Comparison of ENCODE assay signal across 23 mouse cellular contexts in genomic region chr6:146688861-146689260, GRCm38 (mm10). TPM values are rescaled to one million over a fixed set of nuclear protein-coding genes. Genes with fewer than 3 reads are reported as not detected.
DNase-seq lines count a peak whose midpoint lies in the region; ATAC-seq and TF ChIP-seq lines count a peak whose summit lies in the region.
"Had no signal": no experiment of that assay in that cellular context is flagged by ENCODE, and none has a peak within 500 bp of the region (broad histone marks: within the 10 kb centered on the region; RNA-seq: fewer than 3 reads in every experiment).

No protein-coding gene starts in this region.

- peaks cover 24% of the 10 kb centered on the region for H3K4me1 ChIP-seq in heart, embryonic 12.5 days (replicated peaks)
- H3K4me1 ChIP-seq in MEL (ENCODE audit: control insufficient read depth in 1 of 2, insufficient read depth in 2 of 2, low read length in 2 of 2), result peaks cover 9 to 33% of the 10 kb centered on the region in 2 experiments
- no peaks in the 10 kb centered on the region for H3K4me1 ChIP-seq in lung, postnatal 0 days (ENCODE audit: insufficient read depth, low read depth, low read length)
- H3K4me1 ChIP-seq: embryonic facial prominence, embryonic 10.5 days; embryonic facial prominence, embryonic 12.5 days; forebrain, embryonic 13.5 days; forebrain, embryonic 15.5 days had no signal

- no peaks in the 10 kb centered on the region for H3K36me3 ChIP-seq in heart, embryonic 12.5 days
- peaks cover 0 to 10% of the 10 kb centered on the region in 2 experiments; a peak in 2 of 4 replicates for H3K36me3 ChIP-seq in MEL (ENCODE audit: control insufficient read depth in 1 of 2, insufficient read depth in 2 of 2, low read length in 2 of 2)
- no peaks in the 10 kb centered on the region for H3K36me3 ChIP-seq in lung, postnatal 0 days (ENCODE audit: insufficient read depth, low read length)
- H3K36me3 ChIP-seq: embryonic facial prominence, embryonic 10.5 days; embryonic facial prominence, embryonic 12.5 days; forebrain, embryonic 15.5 days; G1E had no signal

- no peak for TF ChIP-seq EP300 in MEL (IDR thresholded peaks at IDR 0.05; ENCODE audit: low read depth in 1 of 2, low read length in 2 of 2)
- TF ChIP-seq EP300 in lung, postnatal 0 days (IDR thresholded peaks at IDR 0.05), result no peak

- H3K4me3 ChIP-seq in heart, embryonic 12.5 days, result no peak overlapping the region
- no peak overlapping the region for H3K4me3 ChIP-seq in MEL (ENCODE audit: control insufficient read depth in 1 of 2, insufficient read depth in 1 of 2, low read depth in 2 of 2, low read length in 2 of 2)
- no peak overlapping the region for H3K4me3 ChIP-seq in lung, postnatal 0 days (ENCODE audit: low read depth, low read length)
- H3K4me3 ChIP-seq: embryonic facial prominence, embryonic 10.5 days; embryonic facial prominence, embryonic 12.5 days; forebrain, embryonic 13.5 days; forebrain, embryonic 15.5 days had no signal

- TF ChIP-seq POLR2A in MEL (IDR thresholded peaks at IDR 0.05; ENCODE audit: control insufficient read depth in 1 of 2, insufficient read depth in 1 of 2, low read depth in 1 of 2, low read length in 2 of 2, poor library complexity in 1 of 2), result no peak

- no peaks in the 10 kb centered on the region; the same call in 1 of the 2 replicates for H3K79me2 ChIP-seq in MEL (ENCODE audit: control insufficient read depth, insufficient read depth, low read length, poor library complexity)

- no peak overlapping the region for H3K9ac ChIP-seq in heart, embryonic 12.5 days
- 0 out of 2 replicates have a peak overlapping the region, but pooled peaks have one; percentile 3 for H3K9ac ChIP-seq in MEL (ENCODE audit: control insufficient read depth, low read depth, low read length, poor library complexity, severe bottlenecking)
- no peak overlapping the region for H3K9ac ChIP-seq in lung, postnatal 0 days (replicated peaks; ENCODE audit: low read depth)
- H3K9ac ChIP-seq: embryonic facial prominence, embryonic 12.5 days; forebrain, embryonic 13.5 days; forebrain, embryonic 15.5 days; forebrain, postnatal 0 days had no signal

- H3K4me2 ChIP-seq in heart, embryonic 12.5 days, result no peak overlapping the region
- no peak overlapping the region for H3K4me2 ChIP-seq in lung, postnatal 0 days (replicated peaks; ENCODE audit: low read depth, low read length)
- H3K4me2 ChIP-seq: embryonic facial prominence, embryonic 12.5 days; forebrain, embryonic 13.5 days; forebrain, embryonic 15.5 days had no signal

- WGBS in heart, embryonic 12.5 days, result 86% methylated on average over 5 of the region's 5 CpGs
- WGBS in lung, postnatal 0 days, result 78% methylated on average over 5 of the region's 5 CpGs

- H3K27ac ChIP-seq in heart, embryonic 12.5 days (ENCODE audit: poor library complexity, severe bottlenecking), result no peak overlapping the region
- peak overlapping the region; percentile 10; the same call in 1 of the 2 replicates for H3K27ac ChIP-seq in MEL (ENCODE audit: control insufficient read depth, low read depth, low read length)
- H3K27ac ChIP-seq in lung, postnatal 0 days (ENCODE audit: low read length), result no peak overlapping the region
- H3K27ac ChIP-seq: embryonic facial prominence, embryonic 10.5 days; embryonic facial prominence, embryonic 12.5 days; forebrain, embryonic 13.5 days; forebrain, embryonic 15.5 days had no signal

- H3K27me3 ChIP-seq in heart, embryonic 12.5 days (replicated peaks), result no peaks in the 10 kb centered on the region
- no peaks in the 10 kb centered on the region for H3K27me3 ChIP-seq in MEL (ENCODE audit: control insufficient read depth in 1 of 2, insufficient read depth in 2 of 2, low read length in 2 of 2)
- H3K27me3 ChIP-seq in lung, postnatal 0 days (replicated peaks; ENCODE audit: insufficient read depth, low read length), result no peaks in the 10 kb centered on the region
- H3K27me3 ChIP-seq: CH12.LX; embryonic facial prominence, embryonic 12.5 days; forebrain, embryonic 13.5 days; forebrain, embryonic 15.5 days had no signal

- no peak for TF ChIP-seq CTCF in MEL (IDR thresholded peaks at IDR 0.05 in 2 of 3, conservative IDR thresholded peaks at IDR 0.05 in 1 of 3; ENCODE audit: control insufficient read depth in 1 of 3, insufficient read depth in 1 of 3, low read depth in 2 of 3, low read length in 3 of 3, poor library complexity in 1 of 3, severe bottlenecking in 1 of 3)
- no peak for TF ChIP-seq CTCF in lung, postnatal 0 days (IDR thresholded peaks at IDR 0.05)

- no peak for TF ChIP-seq RAD21 in MEL (IDR thresholded peaks at IDR 0.05; ENCODE audit: low read depth, low read length)

- no peak for ATAC-seq in heart, embryonic 12.5 days (ENCODE audit: insufficient number of reproducible peaks, low FRiP score)
- no peak for ATAC-seq in lung, postnatal 0 days
- ATAC-seq: CD4-positive, CD25-positive, alpha-beta regulatory T cell, adult 4 months; forebrain, embryonic 13.5 days; forebrain, embryonic 15.5 days; forebrain, postnatal 0 days had no signal

- peak; percentile 57 for DNase-seq in heart, adult 11 months
- peak; percentile 13 to 33 for DNase-seq in spleen, postnatal 36 days (ENCODE audit: low spot score in 2 of 2)
- DNase-seq in spleen, adult 18-20 months, result no peak
- DNase-seq in A20 (ENCODE audit: low read depth, low spot score), result peak; percentile 57
- peak; percentile 57 for DNase-seq in MEL (ENCODE audit: low read depth, low spot score)
- DNase-seq in lung, postnatal 0 days (ENCODE audit: low spot score), result no peak
- DNase-seq: adrenal gland, adult 2 months; adrenal gland, postnatal 10 days; adrenal gland, postnatal 25 days; cerebellum, adult 11 months; cerebellum, adult 2 months; cerebellum, adult 9-10 months; cerebellum, postnatal 10 days; cerebellum, postnatal 25 days; forebrain, postnatal 0 days had no signal

- H3K9me3 ChIP-seq in heart, embryonic 12.5 days (replicated peaks), result peaks cover 13% of the 10 kb centered on the region; the same call in 1 of the 2 replicates
- no peaks in the 10 kb centered on the region for H3K9me3 ChIP-seq in MEL (replicated peaks; ENCODE audit: insufficient read depth, low read length)
- H3K9me3 ChIP-seq in lung, postnatal 0 days (ENCODE audit: low read length), result no peaks in the 10 kb centered on the region
- H3K9me3 ChIP-seq: embryonic facial prominence, embryonic 10.5 days; embryonic facial prominence, embryonic 12.5 days; forebrain, embryonic 13.5 days; forebrain, embryonic 15.5 days; G1E had no signal

TF ChIP-seq in MEL, 35 proteins besides CTCF, POLR2A, EP300 and RAD21:
- peak; percentile 73 for TF ChIP-seq USF1 (IDR thresholded peaks at IDR 0.05; ENCODE audit: low read depth, low read length)
- TF ChIP-seq JUND (IDR thresholded peaks at IDR 0.05; ENCODE audit: low read depth, low read length), result no peak
- no peak for TF ChIP-seq CHD2 (IDR thresholded peaks at IDR 0.05; ENCODE audit: low read length)
- TF ChIP-seq MXI1 (IDR thresholded peaks at IDR 0.05; ENCODE audit: low read depth, low read length), result 0 out of 2 replicates have a peak, but pooled peaks have one; percentile 2
- TF ChIP-seq ETS1 (IDR thresholded peaks at IDR 0.05; ENCODE audit: low read depth, low read length), result peak; percentile 70
- peak; percentile 22; the same call in 1 of the 2 replicates for TF ChIP-seq TAL1 (IDR thresholded peaks at IDR 0.05; ENCODE audit: low read length)
- TF ChIP-seq SIN3A (IDR thresholded peaks at IDR 0.05; ENCODE audit: low read length), result peak; percentile 43
- TF ChIP-seq TCF12 (IDR thresholded peaks at IDR 0.05; ENCODE audit: low read depth, low read length), result no peak
- no peak for TF ChIP-seq SMC3 (IDR thresholded peaks at IDR 0.05; ENCODE audit: low read depth, low read length)
- no peak for TF ChIP-seq ZC3H11A (IDR thresholded peaks at IDR 0.05; ENCODE audit: low read depth, low read length)
- TF ChIP-seq BHLHE40 (IDR thresholded peaks at IDR 0.05; ENCODE audit: borderline replicate concordance, low read depth, low read length), result peak; percentile 65; the same call in 1 of the 2 replicates

RNA-seq across cellular contexts. Expression of gene Stk38l, which starts 35.9 kb away (rescaled TPM):
- 50.6 and 52.7 TPM in 2 replicates for polyA plus RNA-seq in heart, embryonic 12.5 days (2016; fragmentation: Nextera tagmentation; extraction: Ambion mirVana)
- 5.1 and 6.2 TPM in 2 replicates for total RNA-seq in MEL (2012; rRNA removed)
- 1 to 10 TPM in 1 of 2 experiments, not detected in 1; 9.2 TPM for polyA plus RNA-seq in MEL (2012; ENCODE audit: insufficient read depth in 1 of 2, insufficient read length in 2 of 2, low read depth in 1 of 2, low replicate concordance in 2 of 2, missing spikeins in 1 of 2)
- 13.2 and 14.2 TPM in 2 replicates for polyA plus RNA-seq in lung, postnatal 0 days (2015; fragmentation: Nextera tagmentation; extraction: Ambion mirVana)

RNA-seq across cellular contexts. Expression of gene Tm7sf3, which starts 46.2 kb away (rescaled TPM):
- 49.4 and 51.7 TPM in 2 replicates for polyA plus RNA-seq in heart, embryonic 12.5 days (2016; fragmentation: Nextera tagmentation; extraction: Ambion mirVana)
- 18.0 and 18.3 TPM in 2 replicates for total RNA-seq in MEL (2012; rRNA removed)
- 10 to 100 TPM in 1 of 2 experiments, not detected in 1; 27.1 TPM for polyA plus RNA-seq in MEL (2012; ENCODE audit: insufficient read depth in 1 of 2, insufficient read length in 2 of 2, low read depth in 1 of 2, low replicate concordance in 2 of 2, missing spikeins in 1 of 2)
- polyA plus RNA-seq in lung, postnatal 0 days (2015; fragmentation: Nextera tagmentation; extraction: Ambion mirVana), result 20.0 and 21.7 TPM in 2 replicates

RNA-seq across cellular contexts. Expression of gene Med21, which starts 46.5 kb away (rescaled TPM):
- polyA plus RNA-seq in heart, embryonic 12.5 days (2016; fragmentation: Nextera tagmentation; extraction: Ambion mirVana), result 130 and 136 TPM in 2 replicates
- 79.5 and 83.7 TPM in 2 replicates for total RNA-seq in MEL (2012; rRNA removed)
- 10 to 100 TPM in 1 of 2 experiments, not detected in 1; 56.7 TPM for polyA plus RNA-seq in MEL (2012; ENCODE audit: insufficient read depth in 1 of 2, insufficient read length in 2 of 2, low read depth in 1 of 2, low replicate concordance in 2 of 2, missing spikeins in 1 of 2)
- 112 and 117 TPM in 2 replicates for polyA plus RNA-seq in lung, postnatal 0 days (2015; fragmentation: Nextera tagmentation; extraction: Ambion mirVana)

Comparison
In these comparisons a context has a peak if more than half of its experiments do, and no peak if none do; other contexts are left out.
1. DNase-seq: peak in heart, adult 11 months (single experiment), spleen, postnatal 36 days (2 of 2), A20 (single experiment) and MEL (single experiment); none in spleen, adult 18-20 months (0 of 2) and lung, postnatal 0 days (single experiment).